Mouse (Mus musculus) erythroblast, embryonic 14.5 days (primary cell): ENCODE data around the gene Rai14. TPM values are rescaled to one million over a fixed set of nuclear protein-coding genes. Genes with fewer than 3 reads are reported as not detected.

ENCODE experiments used
- H3K27me3 ChIP-seq: 2 replicates; pipeline ENCODE4 v1.6.1; 2012; ENCODE audit warnings: inconsistent platforms; ENCODE audit not compliant: control insufficient read depth
- H3K36me3 ChIP-seq: 2 replicates; pipeline ENCODE4 v1.6.1; 2012; ENCODE audit warnings: mild to moderate bottlenecking, inconsistent platforms; ENCODE audit not compliant: control insufficient read depth
- H3K4me1 ChIP-seq: 2 replicates; pipeline ENCODE4 v1.6.1; 2012; ENCODE audit warnings: inconsistent platforms; ENCODE audit not compliant: control insufficient read depth
- H3K4me3 ChIP-seq: replicated peaks from 2 replicates; pipeline ENCODE3; 2012; ENCODE audit warnings: moderate library complexity, mild to moderate bottlenecking, inconsistent platforms
- H3K9me3 ChIP-seq: 2 replicates; pipeline ENCODE4 v1.6.1; 2012; ENCODE audit warnings: low read length, inconsistent platforms, mixed read lengths; ENCODE audit not compliant: control insufficient read depth
- GATA1 ChIP-seq: IDR thresholded peaks from 2 replicates; pipeline ENCODE4 v1.6.1; 2012; ENCODE audit warnings: low read length, inconsistent platforms, mixed read lengths
- TAL1 ChIP-seq: IDR thresholded peaks from 3 replicates; pipeline ENCODE4 v1.6.1; 2012; ENCODE audit warnings: low read length, inconsistent platforms, mixed read lengths
- polyA plus RNA-seq: library from polyadenylated mRNA; stranded (reverse); fragments of >175 nt; gene quantifications from 2 replicates; pipeline ENCODE4 v1.2.3, GENCODE M21; 2012

Gene Rai14
- polyA plus RNA-seq, 1 experiment, result not detected

DNA sequence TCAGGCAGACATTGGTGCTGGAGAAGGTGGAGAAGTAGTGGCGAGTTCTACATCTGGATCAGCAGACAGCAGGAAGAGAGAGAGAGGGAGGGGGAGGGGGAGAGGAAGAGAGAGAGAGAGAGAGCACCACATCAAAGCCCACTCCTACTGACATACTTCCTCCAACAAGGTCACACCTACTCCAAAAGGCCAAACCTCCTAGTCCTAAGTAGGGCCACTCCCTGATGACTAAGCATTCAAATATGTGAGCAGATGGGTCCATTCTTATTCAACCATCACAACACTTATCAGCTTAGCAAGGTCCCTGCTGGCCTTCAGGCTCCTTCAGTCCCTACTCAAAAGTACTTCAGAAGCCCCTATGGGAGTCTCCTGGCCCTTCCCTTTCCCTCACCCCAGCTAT lies 9.1 kb upstream of the Rai14 start:
- Histone ChIP-seq H3K27me3 (no peaks in the 10 kb centered on the region), H3K36me3 (no peaks in the 10 kb centered on the region), H3K9me3 (no peaks in the 10 kb centered on the region), H3K4me1 (no peaks in the 10 kb centered on the region; the same call in 1 of the 2 replicates), H3K4me3 (no peak overlapping the region)
- TF ChIP-seq TAL1 (no peak), GATA1 (no peak)

DNA sequence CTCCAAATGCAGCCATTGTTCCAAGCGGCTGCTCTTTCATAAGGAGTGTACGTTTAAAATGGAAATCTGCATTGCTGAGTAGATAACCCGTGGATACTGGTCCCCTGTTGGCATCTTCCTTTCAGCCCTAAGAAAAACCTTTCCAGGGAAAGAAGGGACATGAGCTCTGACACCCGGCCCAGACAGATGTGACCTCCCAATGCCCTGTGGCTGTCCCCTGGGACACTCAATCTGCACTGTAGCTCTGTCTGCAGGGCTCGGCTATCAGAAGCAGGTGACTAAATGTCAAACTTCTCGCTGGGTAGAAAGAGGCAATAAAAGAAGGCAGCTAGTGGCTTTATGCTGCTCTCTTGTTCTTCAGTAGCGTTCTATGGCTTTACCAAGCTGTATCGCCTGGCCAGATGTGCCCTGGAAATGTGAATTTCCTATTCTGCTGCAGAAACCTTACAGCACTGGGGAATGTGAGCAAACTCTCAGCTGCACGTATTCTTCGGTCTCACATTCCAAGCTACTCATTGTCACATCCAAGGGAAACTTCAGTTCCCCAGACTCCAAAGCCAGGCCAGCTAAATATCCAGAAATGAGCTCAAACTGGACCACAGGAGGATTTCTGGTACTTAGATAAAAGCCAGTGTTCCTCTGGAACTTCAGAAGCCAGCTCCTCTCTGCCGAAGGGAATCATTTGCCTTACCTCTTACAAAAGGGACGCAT lies 8.4 kb upstream of the Rai14 start:
- no peaks in the 10 kb centered on the region; the same call in 1 of the 2 replicates for H3K4me1 ChIP-seq
- H3K27me3 ChIP-seq, result no peaks in the 10 kb centered on the region
- H3K9me3 ChIP-seq, result no peaks in the 10 kb centered on the region
- TF ChIP-seq GATA1 (no peak), TAL1 (no peak)
- no peaks in the 10 kb centered on the region for H3K36me3 ChIP-seq
- H3K4me3 ChIP-seq, result no peak overlapping the region

- Histone ChIP-seq H3K27me3 (peaks cover under 1% of the 10 kb centered on the region), H3K4me3 (no peak overlapping the region), H3K36me3 (no peaks in the 10 kb centered on the region), H3K9me3 (no peaks in the 10 kb centered on the region), H3K4me1 (no peaks in the 10 kb centered on the region; the same call in 1 of the 2 replicates)
- no peak for TF ChIP-seq GATA1
- TF ChIP-seq TAL1, result no peak
Observed at GRCm38 (mm10) chr15:10721259-10721781, 6.9 kb upstream of the Rai14 start.

DNA sequence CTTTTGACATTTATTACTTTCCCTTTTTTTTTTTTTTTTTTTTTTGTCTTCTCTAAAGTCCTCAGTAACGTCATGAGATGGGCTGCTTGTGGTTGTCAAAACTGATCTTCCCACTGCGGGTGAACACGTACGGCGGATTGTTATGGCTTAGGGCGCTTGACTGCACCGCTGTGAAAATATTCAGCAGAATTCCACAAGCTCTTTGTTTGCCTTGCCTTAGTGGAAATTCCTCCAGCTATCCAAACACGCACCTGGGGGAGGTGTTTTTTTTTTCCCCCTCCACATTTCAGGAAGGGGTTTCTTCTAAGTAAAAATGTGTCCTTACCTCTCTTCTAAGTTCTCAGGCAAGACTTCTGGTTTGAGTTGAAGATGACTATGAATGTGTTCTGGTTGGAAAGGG lies 6.2 kb upstream of the Rai14 start:
- H3K9me3 ChIP-seq, result no peaks in the 10 kb centered on the region
- H3K27me3 ChIP-seq, result peaks cover 5% of the 10 kb centered on the region
- no peak overlapping the region for H3K4me3 ChIP-seq
- TF ChIP-seq TAL1 (no peak), GATA1 (no peak)
- no peaks in the 10 kb centered on the region for H3K36me3 ChIP-seq
- no peaks in the 10 kb centered on the region; the same call in 1 of the 2 replicates for H3K4me1 ChIP-seq

GRCm38 (mm10) chr15:10720188-10720587 lies 5.8 kb upstream of the Rai14 start:
- Histone ChIP-seq H3K9me3 (no peaks in the 10 kb centered on the region), H3K4me1 (no peaks in the 10 kb centered on the region; the same call in 1 of the 2 replicates), H3K27me3 (peaks cover 9% of the 10 kb centered on the region), H3K4me3 (no peak overlapping the region), H3K36me3 (no peaks in the 10 kb centered on the region)
- TF ChIP-seq GATA1 (no peak), TAL1 (no peak)

- no peak for TF ChIP-seq GATA1
- no peak for TF ChIP-seq TAL1
- Histone ChIP-seq H3K27me3 (peaks cover 16% of the 10 kb centered on the region), H3K4me3 (no peak overlapping the region), H3K4me1 (peaks cover 3% of the 10 kb centered on the region), H3K9me3 (no peaks in the 10 kb centered on the region), H3K36me3 (no peaks in the 10 kb centered on the region)
Observed at GRCm38 (mm10) chr15:10719511-10719910, 5.1 kb upstream of the Rai14 start.

- Histone ChIP-seq H3K27me3 (peaks cover 24% of the 10 kb centered on the region), H3K9me3 (no peaks in the 10 kb centered on the region), H3K36me3 (no peaks in the 10 kb centered on the region), H3K4me3 (no peak overlapping the region), H3K4me1 (peaks cover 8% of the 10 kb centered on the region)
- TF ChIP-seq TAL1, result no peak
- no peak for TF ChIP-seq GATA1
Observed at GRCm38 (mm10) chr15:10718763-10719162, 4.3 kb upstream of the Rai14 start.

DNA sequence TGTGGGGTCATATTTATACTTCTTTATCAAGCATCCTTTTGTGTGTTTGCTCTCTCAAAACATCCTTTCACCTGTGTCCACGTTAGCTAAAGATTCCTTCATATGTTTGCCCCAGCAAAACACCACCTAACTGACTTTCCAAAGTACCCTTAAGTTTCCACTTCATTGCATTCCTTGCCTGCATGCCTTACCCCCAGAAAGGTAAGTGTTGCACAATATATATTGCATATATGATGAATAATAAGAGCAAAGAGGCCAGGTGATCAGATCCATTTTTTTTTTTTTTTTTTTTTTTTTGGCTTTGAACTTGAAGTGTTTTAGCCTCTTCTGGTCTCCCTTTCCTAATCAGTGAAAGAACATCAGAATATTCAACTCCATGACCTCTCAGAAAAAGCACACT lies 2.9 kb upstream of the Rai14 start:
- H3K36me3 ChIP-seq, result no peaks in the 10 kb centered on the region
- peaks cover 10% of the 10 kb centered on the region for H3K4me1 ChIP-seq
- peaks cover 38% of the 10 kb centered on the region for H3K27me3 ChIP-seq
- H3K4me3 ChIP-seq, result no peak overlapping the region
- no peaks in the 10 kb centered on the region for H3K9me3 ChIP-seq
- TF ChIP-seq GATA1, result no peak
- no peak for TF ChIP-seq TAL1

DNA sequence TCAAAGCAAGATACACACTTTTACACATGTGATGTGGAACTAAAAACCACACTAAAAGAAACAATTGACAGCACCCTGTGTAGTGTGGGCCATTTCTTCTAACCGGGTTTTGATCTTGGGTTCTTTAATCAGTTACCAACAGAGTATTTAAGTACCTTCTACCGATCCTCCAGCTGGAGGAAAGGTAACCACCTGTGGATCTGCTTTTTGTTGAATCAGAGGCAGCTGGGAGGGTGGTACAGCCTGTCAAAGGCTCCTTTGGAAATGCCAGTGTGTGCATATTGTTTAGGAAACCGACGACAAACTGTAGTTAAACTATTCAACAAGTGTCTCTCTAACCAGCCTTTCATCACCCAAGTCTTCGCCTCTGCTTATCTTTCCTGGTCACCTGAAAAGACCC lies 1.5 kb upstream of the Rai14 start:
- no peaks in the 10 kb centered on the region for H3K9me3 ChIP-seq
- H3K36me3 ChIP-seq, result no peaks in the 10 kb centered on the region
- H3K27me3 ChIP-seq, result peaks cover 40% of the 10 kb centered on the region
- TF ChIP-seq TAL1, result no peak
- no peak for TF ChIP-seq GATA1
- H3K4me3 ChIP-seq, result no peak overlapping the region
- H3K4me1 ChIP-seq, result peaks cover 10% of the 10 kb centered on the region
